Mouse (Mus musculus) CD4-positive, CD25-positive, alpha-beta regulatory T cell (primary cell): Measurements from ENCODE around the gene Ak8. TPM values are rescaled to one million over a fixed set of nuclear protein-coding genes. Genes with fewer than 3 reads are reported as not detected.

Experiments
- polyA plus RNA-seq: library from polyadenylated mRNA; unstranded; fragments of 100-300 nt; shearing (Covaris generic); gene quantifications from one replicate; pipeline ENCODE4 v1.2.1, GENCODE M21; 2017

Ak8 gene
- polyA plus RNA-seq: not detected

DNA sequence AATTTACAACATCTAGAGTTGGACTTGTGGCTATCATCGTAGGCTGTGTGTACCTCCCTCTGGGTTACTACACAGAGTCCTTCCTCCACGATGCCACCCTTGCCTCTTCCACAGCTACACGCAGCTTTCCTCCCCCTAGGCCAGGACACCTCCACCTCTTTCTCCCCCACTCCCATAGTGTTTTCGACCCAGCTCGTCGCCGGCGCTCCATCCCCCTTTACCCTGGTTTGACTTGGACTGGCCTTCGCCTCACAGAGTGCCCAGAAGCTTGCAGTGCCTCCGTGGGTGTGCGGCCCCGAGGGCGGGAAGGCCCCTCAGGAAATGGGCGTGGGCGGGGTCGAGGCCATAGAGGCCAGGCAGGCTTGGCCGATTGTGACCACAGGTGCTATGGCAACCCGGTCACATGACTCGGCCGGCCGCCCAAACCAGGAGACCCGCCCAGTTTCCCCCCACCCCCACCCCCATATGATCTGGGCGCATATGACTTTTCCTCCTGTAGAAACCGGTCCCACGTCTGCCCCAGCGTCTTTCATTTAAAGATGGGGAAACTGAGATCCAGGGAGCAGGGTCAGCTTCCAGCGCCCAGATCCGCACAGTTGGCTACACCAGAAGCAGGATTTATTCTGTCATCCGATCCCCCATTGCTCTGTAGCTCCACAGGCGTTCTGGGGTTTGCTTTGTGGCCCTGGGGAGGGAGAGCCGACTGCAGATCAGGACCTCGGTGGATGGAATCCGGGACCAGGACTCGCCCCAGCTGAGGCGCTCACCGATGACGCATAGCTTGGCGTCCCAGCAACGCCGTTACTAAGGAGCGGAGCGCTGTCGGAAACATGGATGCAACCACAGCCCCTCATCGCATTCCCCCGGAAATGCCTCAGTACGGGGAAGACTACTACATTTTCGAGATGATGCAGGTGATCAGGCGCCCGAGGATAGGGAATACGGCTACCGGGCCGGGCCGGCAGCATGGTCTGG is at the start of gene Ak8, which contains the start of gene Spaca9:
TSS of gene Ak8 (plus strand) at position 804 of the 975 bp plus-strand sequence.
TSS of gene Spaca9 (minus strand) at position 367 of the 975 bp plus-strand sequence.

DNA sequence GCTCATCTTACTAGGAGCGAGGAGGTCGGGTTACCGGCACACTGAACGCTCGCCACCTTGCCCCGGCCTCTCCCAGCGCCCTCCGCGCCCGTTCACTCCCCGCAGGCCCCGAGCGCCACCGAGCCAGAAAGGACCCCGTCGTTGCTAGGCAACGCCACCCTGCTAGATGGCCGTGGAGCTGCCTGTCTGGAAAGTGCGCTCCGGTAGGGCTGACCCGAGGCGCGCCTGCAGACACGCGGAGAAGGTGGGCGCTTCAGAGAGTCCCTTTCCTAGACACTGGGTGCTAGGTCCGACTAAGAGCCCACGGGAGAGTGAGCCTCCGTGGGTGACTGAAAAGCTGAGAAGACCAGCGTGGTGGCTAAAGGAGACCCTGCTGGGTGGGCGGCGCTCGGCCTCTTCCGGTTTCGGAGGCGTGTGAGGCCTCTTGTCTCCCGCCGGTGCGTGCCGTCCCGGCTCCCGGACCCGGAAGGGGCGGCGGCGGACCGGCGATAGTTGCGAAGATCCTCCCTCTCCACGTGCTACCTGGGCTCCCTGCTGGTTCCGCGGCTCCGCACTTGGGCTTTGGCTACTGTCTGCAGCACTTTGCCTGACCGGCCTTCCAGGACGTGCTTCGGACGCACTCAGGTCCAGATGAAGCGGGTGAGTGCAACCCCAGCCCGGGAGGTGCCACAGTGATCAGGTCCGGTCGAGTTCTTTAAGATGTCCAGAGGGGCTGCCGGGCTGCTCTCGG is 140.4 kb downstream of the Ak8 start, which contains the start of the genes Gtf3c4 and Ddx31:
TSS of gene Gtf3c4 (minus strand) at position 139 of the 730 bp plus-strand sequence.
TSS of gene Ddx31 (plus strand) at position 185 of the 730 bp plus-strand sequence.

Other genes starting within 250 kb of the Ak8 start
- gene 1700007K13Rik, start 233.8 kb upstream of the Ak8 start, polyA plus RNA-seq: not detected
- 36.1 TPM for gene Mrps2, start 232.1 kb upstream of the Ak8 start, polyA plus RNA-seq
- not detected for gene Gbgt1, start 203.3 kb upstream of the Ak8 start, polyA plus RNA-seq
- 1.0 TPM for gene Gm10134, start 194.1 kb upstream of the Ak8 start, polyA plus RNA-seq
- gene Ralgds, start 187.0 kb upstream of the Ak8 start, polyA plus RNA-seq: 33.8 TPM
- gene Cel, start 136.8 kb upstream of the Ak8 start, polyA plus RNA-seq: not detected
- 24.1 TPM for gene Gtf3c5, start 116.4 kb upstream of the Ak8 start, polyA plus RNA-seq
- gene Gfi1b, start 78.2 kb upstream of the Ak8 start, polyA plus RNA-seq: not detected
- gene Tsc1, start 58.9 kb upstream of the Ak8 start, polyA plus RNA-seq: 34.0 TPM
- not detected for gene Spaca9, start 437 bp upstream of the Ak8 start, polyA plus RNA-seq
- 10.4 TPM for gene Gtf3c4, start 140.2 kb downstream of the Ak8 start, polyA plus RNA-seq
- gene Ddx31, start 140.2 kb downstream of the Ak8 start, polyA plus RNA-seq: 27.1 TPM
- not detected for gene Barhl1, start 216.5 kb downstream of the Ak8 start, polyA plus RNA-seq